7 mouse cellular contexts compared by ENCODE assay signal in the genomic region with DNA sequence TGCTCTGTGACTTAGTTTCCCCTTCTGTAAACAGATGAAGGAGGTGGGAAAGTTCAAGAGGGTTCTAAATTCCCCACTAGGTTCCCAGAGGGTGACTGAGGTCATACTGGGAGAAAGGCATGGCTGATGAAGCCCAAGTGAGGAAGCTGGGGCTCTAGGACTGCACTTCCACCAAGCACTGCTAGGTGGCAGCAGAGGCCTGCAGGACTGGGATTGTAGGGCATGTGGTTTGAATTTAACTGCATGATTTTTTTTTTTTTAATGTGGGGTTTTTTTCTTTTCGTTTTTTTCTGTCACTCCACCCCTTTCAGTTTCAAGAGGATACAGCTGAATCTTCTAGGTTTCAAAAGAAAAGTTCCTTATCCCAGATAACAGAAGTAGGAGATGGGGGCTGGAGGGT. TPM values are rescaled to one million over a fixed set of nuclear protein-coding genes. Genes with fewer than 3 reads are reported as not detected.
DNase-seq lines count a peak whose midpoint lies in the region; ATAC-seq and TF ChIP-seq lines count a peak whose summit lies in the region.

No protein-coding gene starts in this region.

- H3K36me3 ChIP-seq in MEL (ENCODE audit: control insufficient read depth in 1 of 2, insufficient read depth in 2 of 2, low read length in 2 of 2), result no peaks in the 10 kb centered on the region
- peaks cover 52% of the 10 kb centered on the region for H3K36me3 ChIP-seq in forebrain, embryonic 10.5 days (replicated peaks)
- H3K36me3 ChIP-seq in heart, embryonic 14.5 days (ENCODE audit: control insufficient read depth, insufficient read depth, low read length), result peaks cover 13% of the 10 kb centered on the region; the same call in 1 of the 2 replicates
- H3K36me3 ChIP-seq in lung, embryonic 14.5 days (ENCODE audit: insufficient read depth), result peaks cover 19% of the 10 kb centered on the region

- H3K4me2 ChIP-seq in heart, embryonic 14.5 days (ENCODE audit: low read length), result no peak overlapping the region
- peak overlapping the region; percentile 44 for H3K4me2 ChIP-seq in lung, embryonic 14.5 days

- H3K27ac ChIP-seq in MEL (ENCODE audit: control insufficient read depth, low read depth, low read length), result no peak overlapping the region
- peak overlapping the region; percentile 78 for H3K27ac ChIP-seq in forebrain, embryonic 10.5 days
- peak overlapping the region; percentile 25 to 42; a peak in 2 of 4 replicates for H3K27ac ChIP-seq in heart, embryonic 14.5 days (replicated peaks in 1 of 2; ENCODE audit: control insufficient read depth in 1 of 2, insufficient read depth in 1 of 2, low read depth in 2 of 2, low read length in 2 of 2)
- peak overlapping the region; percentile 90 for H3K27ac ChIP-seq in lung, embryonic 14.5 days (ENCODE audit: low read depth)

- peak; percentile 87 to 95 (median 90) for TF ChIP-seq CTCF in MEL (IDR thresholded peaks at IDR 0.05 in 2 of 3, conservative IDR thresholded peaks at IDR 0.05 in 1 of 3; ENCODE audit: control insufficient read depth in 1 of 3, insufficient read depth in 1 of 3, low read depth in 2 of 3, low read length in 3 of 3, poor library complexity in 1 of 3, severe bottlenecking in 1 of 3)
- TF ChIP-seq CTCF in lung, embryonic 14.5 days (IDR thresholded peaks at IDR 0.05; ENCODE audit: low read depth), result peak; percentile 98

- WGBS in forebrain, embryonic 10.5 days, result 3% methylated on average over 1 of the region's 1 CpGs
- WGBS in heart, embryonic 14.5 days, result 0% methylated on average over 1 of the region's 1 CpGs
- 0% methylated on average over 1 of the region's 1 CpGs for WGBS in lung, embryonic 14.5 days

- no peak overlapping the region for H3K4me3 ChIP-seq in MEL (ENCODE audit: control insufficient read depth in 1 of 2, insufficient read depth in 1 of 2, low read depth in 2 of 2, low read length in 2 of 2)
- H3K4me3 ChIP-seq in forebrain, embryonic 10.5 days, result no peak overlapping the region
- no peak overlapping the region for H3K4me3 ChIP-seq in heart, embryonic 14.5 days (ENCODE audit: control insufficient read depth in 1 of 2, insufficient read depth in 1 of 2, low read depth in 1 of 2, low read length in 2 of 2)
- 0 out of 2 replicates have a peak overlapping the region, but pooled peaks have one; percentile 8 for H3K4me3 ChIP-seq in lung, embryonic 14.5 days (ENCODE audit: low read depth, low read length)

- no peaks in the 10 kb centered on the region; a peak in 1 of 4 replicates for H3K27me3 ChIP-seq in MEL (ENCODE audit: control insufficient read depth in 1 of 2, insufficient read depth in 2 of 2, low read length in 2 of 2)
- no peaks in the 10 kb centered on the region for H3K27me3 ChIP-seq in forebrain, embryonic 10.5 days (ENCODE audit: poor library complexity, severe bottlenecking)
- H3K27me3 ChIP-seq in heart, embryonic 14.5 days (ENCODE audit: control insufficient read depth, insufficient read depth, low read length), result no peaks in the 10 kb centered on the region
- no peaks in the 10 kb centered on the region for H3K27me3 ChIP-seq in lung, embryonic 14.5 days (ENCODE audit: insufficient read depth, low read length)

- H3K79me2 ChIP-seq in MEL (ENCODE audit: control insufficient read depth, insufficient read depth, low read length, poor library complexity), result no peaks in the 10 kb centered on the region

- TF ChIP-seq RAD21 in MEL (IDR thresholded peaks at IDR 0.05; ENCODE audit: low read depth, low read length), result peak; percentile 93

- no peak overlapping the region for H3K9ac ChIP-seq in MEL (ENCODE audit: control insufficient read depth, low read depth, low read length, poor library complexity, severe bottlenecking)
- no peak overlapping the region for H3K9ac ChIP-seq in heart, embryonic 14.5 days (ENCODE audit: low read length)
- no peak overlapping the region for H3K9ac ChIP-seq in lung, embryonic 14.5 days

- TF ChIP-seq EP300 in MEL (IDR thresholded peaks at IDR 0.05; ENCODE audit: low read depth in 1 of 2, low read length in 2 of 2), result no peak

- H3K9me3 ChIP-seq in MEL (replicated peaks; ENCODE audit: insufficient read depth, low read length), result no peaks in the 10 kb centered on the region
- H3K9me3 ChIP-seq in forebrain, embryonic 10.5 days, result no peaks in the 10 kb centered on the region
- no peaks in the 10 kb centered on the region for H3K9me3 ChIP-seq in heart, embryonic 14.5 days (ENCODE audit: control insufficient read depth, low read length)
- H3K9me3 ChIP-seq in lung, embryonic 14.5 days (ENCODE audit: low read depth, low read length), result no peaks in the 10 kb centered on the region

- no peaks in the 10 kb centered on the region for H3K4me1 ChIP-seq in MEL (ENCODE audit: control insufficient read depth in 1 of 2, insufficient read depth in 2 of 2, low read length in 2 of 2)
- peaks cover 50% of the 10 kb centered on the region for H3K4me1 ChIP-seq in forebrain, embryonic 10.5 days
- H3K4me1 ChIP-seq in heart, embryonic 14.5 days (ENCODE audit: control insufficient read depth in 2 of 2, insufficient read depth in 2 of 2, low read length in 2 of 2), result peaks cover 30 to 52% of the 10 kb centered on the region in 2 experiments
- H3K4me1 ChIP-seq in lung, embryonic 14.5 days (ENCODE audit: insufficient read depth), result peaks cover 26% of the 10 kb centered on the region

- peak; percentile 72 for DNase-seq in MEL (ENCODE audit: low read depth, low spot score)
- DNase-seq in c-Kit-positive CD71-negative TER-119-negative erythroid progenitor cells, embryonic 14.5 days (ENCODE audit: low read depth), result peak; percentile 80
- DNase-seq in forebrain, embryonic 10.5 days (ENCODE audit: extremely low spot score, low spot score), result peak; percentile 72
- DNase-seq in kidney, postnatal 4 days, result peak; percentile 91 to 92
- peak; percentile 94 for DNase-seq in lung, embryonic 14.5 days
- peak; percentile 81 to 89 for DNase-seq in right cerebral cortex, postnatal 10 days (ENCODE audit: low spot score in 2 of 2)

- no peak for ATAC-seq in heart, embryonic 14.5 days (ENCODE audit: insufficient number of reproducible peaks, insufficient read depth, low FRiP score, low read depth)
- no peak for ATAC-seq in lung, embryonic 14.5 days (ENCODE audit: insufficient read depth)

- no peak for TF ChIP-seq POLR2A in MEL (IDR thresholded peaks at IDR 0.05; ENCODE audit: control insufficient read depth in 1 of 2, insufficient read depth in 1 of 2, low read depth in 1 of 2, low read length in 2 of 2, poor library complexity in 1 of 2)

TF ChIP-seq in MEL, 35 proteins besides CTCF, POLR2A, EP300 and RAD21:
- TF ChIP-seq CHD1 (IDR thresholded peaks at IDR 0.05; ENCODE audit: low read depth, low read length), result no peak
- 0 out of 2 replicates have a peak, but pooled peaks have one; percentile 51 for TF ChIP-seq ZKSCAN1 (IDR thresholded peaks at IDR 0.05; ENCODE audit: low read depth, low read length)
- no peak for TF ChIP-seq GABPA (IDR thresholded peaks at IDR 0.05; ENCODE audit: low read depth, low read length)
- no peak for TF ChIP-seq JUND (IDR thresholded peaks at IDR 0.05; ENCODE audit: low read depth, low read length)
- TF ChIP-seq ZC3H11A (IDR thresholded peaks at IDR 0.05; ENCODE audit: low read depth, low read length), result peak; percentile 52; the same call in 1 of the 2 replicates
- TF ChIP-seq POLR2AphosphoS2 (IDR thresholded peaks at IDR 0.05; ENCODE audit: low read length), result no peak
- no peak for TF ChIP-seq MAFK (IDR thresholded peaks at IDR 0.05; ENCODE audit: borderline replicate concordance, low read depth, low read length)
- no peak for TF ChIP-seq POLR2AphosphoS5 (IDR thresholded peaks at IDR 0.05; ENCODE audit: borderline replicate concordance, low read depth, low read length)
- no peak for TF ChIP-seq MYB (IDR thresholded peaks at IDR 0.05; ENCODE audit: low read depth, low read length)
- TF ChIP-seq CHD2 (IDR thresholded peaks at IDR 0.05; ENCODE audit: low read length), result no peak
- no peak for TF ChIP-seq MXI1 (IDR thresholded peaks at IDR 0.05; ENCODE audit: low read depth, low read length)
- no peak for TF ChIP-seq E2F4 (IDR thresholded peaks at IDR 0.05; ENCODE audit: borderline replicate concordance, low read depth, low read length)
- TF ChIP-seq MYC (IDR thresholded peaks at IDR 0.05; ENCODE audit: low read depth, low read length), result peak; percentile 66; the same call in 1 of the 2 replicates
- TF ChIP-seq KAT2A (conservative IDR thresholded peaks at IDR 0.05; ENCODE audit: low read depth, low read length), result no peak
- TF ChIP-seq UBTF (IDR thresholded peaks at IDR 0.05; ENCODE audit: borderline replicate concordance, insufficient read depth, low read depth, low read length), result no peak
- no peak for TF ChIP-seq NELFE (IDR thresholded peaks at IDR 0.05; ENCODE audit: low read depth, low read length)
- TF ChIP-seq ETS1 (IDR thresholded peaks at IDR 0.05; ENCODE audit: low read depth, low read length), result no peak
- no peak for TF ChIP-seq RCOR1 (IDR thresholded peaks at IDR 0.05; ENCODE audit: low read depth, low read length)
- TF ChIP-seq MAX (IDR thresholded peaks at IDR 0.05; ENCODE audit: low read length), result no peak; the same call in 1 of the 2 replicates
- no peak for TF ChIP-seq USF2 (IDR thresholded peaks at IDR 0.05; ENCODE audit: borderline replicate concordance in 1 of 2, insufficient read depth in 1 of 2, low read depth in 1 of 2, low read length in 2 of 2)
- TF ChIP-seq ZNF384 (IDR thresholded peaks at IDR 0.05; ENCODE audit: low read depth, low read length), result peak; percentile 92
- no peak for TF ChIP-seq GATA1 (IDR thresholded peaks at IDR 0.05; ENCODE audit: low read depth, low read length)
- peak; percentile 72 for TF ChIP-seq SMC3 (IDR thresholded peaks at IDR 0.05; ENCODE audit: low read depth, low read length)

RNA-seq across cellular contexts. Expression of a gene that starts 24.7 kb away (rescaled TPM):
- under 0.01 TPM in 1 of 2 replicates, not detected in the other for total RNA-seq in MEL (2012; rRNA removed)
- not detected for polyA plus RNA-seq in MEL (2012; ENCODE audit: insufficient read depth in 1 of 2, insufficient read length in 2 of 2, low read depth in 1 of 2, low replicate concordance in 2 of 2, missing spikeins in 1 of 2)
- 6.5 TPM in 2 replicates for polyA plus RNA-seq in forebrain, embryonic 10.5 days (2016; fragmentation: Nextera tagmentation; extraction: Ambion mirVana)
- polyA plus RNA-seq in heart, embryonic 14.5 days (2014; fragmentation: Nextera tagmentation; extraction: Ambion mirVana), result 7.7 and 8.9 TPM in 2 replicates
- polyA plus RNA-seq in lung, embryonic 14.5 days (2014; fragmentation: Nextera tagmentation; extraction: Ambion mirVana), result 18.5 and 22.5 TPM in 2 replicates

RNA-seq across cellular contexts. Expression of a gene that starts 44.0 kb away (rescaled TPM):
- 26.0 and 37.1 TPM in 2 replicates for total RNA-seq in MEL (2012; rRNA removed)
- polyA plus RNA-seq in MEL (2012; ENCODE audit: insufficient read depth in 1 of 2, insufficient read length in 2 of 2, low read depth in 1 of 2, low replicate concordance in 2 of 2, missing spikeins in 1 of 2), result 10 to 100 TPM in 1 of 2 experiments, not detected in 1; 29.6 TPM
- polyA plus RNA-seq in forebrain, embryonic 10.5 days (2016; fragmentation: Nextera tagmentation; extraction: Ambion mirVana), result 5.0 and 5.7 TPM in 2 replicates
- polyA plus RNA-seq in heart, embryonic 14.5 days (2014; fragmentation: Nextera tagmentation; extraction: Ambion mirVana), result 1.2 and 1.8 TPM in 2 replicates
- polyA plus RNA-seq in lung, embryonic 14.5 days (2014; fragmentation: Nextera tagmentation; extraction: Ambion mirVana), result 3.8 and 4.1 TPM in 2 replicates
